Mouse (Mus musculus): ENCODE results near the gene Hist1h2af. TPM values are rescaled to one million over a fixed set of nuclear protein-coding genes. Genes with fewer than 3 reads are reported as not detected.

The Hist1h2af gene
- total and polyA plus RNA-seq, 3 experiments, result 530 to 1,681 (median 1,417) TPM

DNA sequence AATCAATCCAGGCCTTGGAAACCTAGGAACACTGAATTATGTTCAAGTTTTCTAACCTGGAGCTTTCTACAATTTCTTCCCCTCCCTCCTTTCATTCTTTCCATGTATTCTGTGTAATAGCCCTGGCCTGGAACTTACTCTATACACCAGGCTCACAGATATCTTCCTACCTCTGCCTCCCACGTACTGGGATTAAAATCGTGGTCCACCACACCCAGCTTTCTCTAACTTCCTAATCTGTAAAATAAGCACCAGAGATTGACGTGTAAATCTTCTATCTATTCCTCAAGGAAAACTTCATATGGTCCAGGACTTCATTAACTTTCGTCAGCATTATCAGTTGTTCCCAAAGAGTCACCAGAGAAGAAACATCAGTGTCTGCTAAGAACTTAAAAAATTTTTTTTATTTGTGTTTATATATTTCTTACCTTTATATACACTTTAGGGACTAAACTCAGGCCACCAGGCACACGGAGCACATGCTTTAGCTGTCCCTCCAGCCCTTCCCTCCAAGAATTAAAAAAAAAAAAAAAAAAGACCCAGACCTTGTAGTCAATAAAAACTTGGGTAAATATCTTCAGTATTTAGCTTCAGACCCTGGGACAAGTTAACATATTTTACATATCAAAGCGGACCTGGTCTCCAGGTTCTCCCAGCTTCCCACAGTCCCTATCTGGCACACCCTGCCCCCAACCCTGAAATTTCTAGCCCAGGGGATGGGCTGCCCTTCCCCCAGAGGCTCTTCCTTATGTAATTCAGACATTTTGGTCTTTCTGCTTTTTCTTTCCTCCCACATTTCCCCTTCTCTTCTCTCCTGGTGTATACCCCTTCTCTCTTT, 48.7 kb downstream of the Hist1h2af start:
- Histone ChIP-seq H3K9me3 (replicated peaks) (no peaks in the 10 kb centered on the region), H3K27me3 (ENCODE audit: insufficient read depth, low read length) (no peaks in the 10 kb centered on the region), H3K4me3 (ENCODE audit: low read depth, low read length) (peak overlapping the region; percentile 69; the same call in 1 of the 2 replicates), H3K4me1 (ENCODE audit: insufficient read depth, low read depth, low read length) (peaks cover 50% of the 10 kb centered on the region), H3K36me3 (replicated peaks) (no peaks in the 10 kb centered on the region)
- DNase-seq (ENCODE audit: low spot score), result no peak
- TF ChIP-seq TAL1 (conservative IDR thresholded peaks at IDR 0.05; ENCODE audit: low read depth, low read length) (no peak), GATA1 (IDR thresholded peaks at IDR 0.05; ENCODE audit: borderline replicate concordance, low read length) (no peak), POLR2AphosphoS5 (IDR thresholded peaks at IDR 0.05; ENCODE audit: insufficient replicate concordance, low read depth, low read length) (peak; percentile 36; the same call in 1 of the 2 replicates)
- ATAC-seq (ENCODE audit: extremely low read depth, insufficient number of reproducible peaks, low FRiP score, poor library complexity, severe bottlenecking), result peak; percentile 2; the same call in 1 of the 2 replicates

GRCm38 (mm10) chr13:23583387-23584068, 49.8 kb downstream of the Hist1h2af start:
- no peak for ATAC-seq (ENCODE audit: extremely low read depth, insufficient number of reproducible peaks, low FRiP score, poor library complexity, severe bottlenecking)
- no peak overlapping the region; the same call in 1 of the 2 replicates for H3K4me3 ChIP-seq (ENCODE audit: low read depth, low read length)
- no peak for TF ChIP-seq CTCF (IDR thresholded peaks at IDR 0.05; ENCODE audit: low read depth, low read length)
- TF ChIP-seq POLR2AphosphoS5 (IDR thresholded peaks at IDR 0.05; ENCODE audit: insufficient replicate concordance, low read depth, low read length), result peak; percentile 97; the same call in 1 of the 2 replicates
- no peak for DNase-seq (ENCODE audit: low spot score)
- H3K27me3 ChIP-seq (ENCODE audit: insufficient read depth, low read length), result no peaks in the 10 kb centered on the region
- peaks cover 51% of the 10 kb centered on the region for H3K4me1 ChIP-seq (ENCODE audit: insufficient read depth, low read depth, low read length)
- H3K36me3 ChIP-seq (replicated peaks), result no peaks in the 10 kb centered on the region
- H3K9me3 ChIP-seq (replicated peaks), result no peaks in the 10 kb centered on the region

Other genes with a start within 250 kb of the Hist1h2af start
Only the 20 nearest of the 34 such genes appear.
- gene Abt1, start 110.0 kb upstream of the Hist1h2af start, total RNA-seq (2014; fragmentation: Nextera tagmentation), result 3.7 and 4.0 TPM in 2 replicates
- 9.5 and 11.4 TPM in 2 replicates for gene Abt1, start 110.0 kb upstream of the Hist1h2af start, total RNA-seq (2017)
- gene Abt1, start 110.0 kb upstream of the Hist1h2af start, polyA plus RNA-seq (2012), result 6.5 and 6.9 TPM in 2 replicates
- gene Btn1a1, start 68.0 kb upstream of the Hist1h2af start, total RNA-seq (2014; fragmentation: Nextera tagmentation), result 18.3 and 31.6 TPM in 2 replicates
- 0.82 and 1.5 TPM in 2 replicates for gene Btn1a1, start 68.0 kb upstream of the Hist1h2af start, total RNA-seq (2017)
- gene Btn1a1, start 68.0 kb upstream of the Hist1h2af start, polyA plus RNA-seq (2012), result 0.75 and 0.80 TPM in 2 replicates
- gene Btn2a2, start 45.0 kb upstream of the Hist1h2af start, total RNA-seq (2014; fragmentation: Nextera tagmentation), result not detected in 2 replicates
- 0.06 and 0.22 TPM in 2 replicates for gene Btn2a2, start 45.0 kb upstream of the Hist1h2af start, total RNA-seq (2017)
- not detected in 2 replicates for gene Btn2a2, start 45.0 kb upstream of the Hist1h2af start, polyA plus RNA-seq (2012)
- gene Hist1h4h, start 2.9 kb upstream of the Hist1h2af start, total RNA-seq (2014; fragmentation: Nextera tagmentation), result 309 and 344 TPM in 2 replicates
- 843 and 1,115 TPM in 2 replicates for gene Hist1h4h, start 2.9 kb upstream of the Hist1h2af start, total RNA-seq (2017)
- 11.0 and 66.6 TPM in 2 replicates for gene Hist1h4h, start 2.9 kb upstream of the Hist1h2af start, polyA plus RNA-seq (2012)
- 647 and 719 TPM in 2 replicates for gene Hist1h3g, start 1.5 kb downstream of the Hist1h2af start, total RNA-seq (2014; fragmentation: Nextera tagmentation)
- gene Hist1h3g, start 1.5 kb downstream of the Hist1h2af start, total RNA-seq (2017), result 217 and 302 TPM in 2 replicates
- 12.1 and 32.9 TPM in 2 replicates for gene Hist1h3g, start 1.5 kb downstream of the Hist1h2af start, polyA plus RNA-seq (2012)
- gene Hist1h2bh, start 9.5 kb downstream of the Hist1h2af start, total RNA-seq (2014; fragmentation: Nextera tagmentation), result 32.7 and 41.6 TPM in 2 replicates
- 77.6 and 126 TPM in 2 replicates for gene Hist1h2bh, start 9.5 kb downstream of the Hist1h2af start, total RNA-seq (2017)
- gene Hist1h2bh, start 9.5 kb downstream of the Hist1h2af start, polyA plus RNA-seq (2012), result 0.91 and 4.9 TPM in 2 replicates
- 125 and 143 TPM in 2 replicates for gene Hist1h3f, start 10.1 kb downstream of the Hist1h2af start, total RNA-seq (2014; fragmentation: Nextera tagmentation)
- 96.8 and 187 TPM in 2 replicates for gene Hist1h3f, start 10.1 kb downstream of the Hist1h2af start, total RNA-seq (2017)
- 1.8 and 12.3 TPM in 2 replicates for gene Hist1h3f, start 10.1 kb downstream of the Hist1h2af start, polyA plus RNA-seq (2012)
- 443 and 478 TPM in 2 replicates for gene Hist1h4f, start 17.7 kb downstream of the Hist1h2af start, total RNA-seq (2014; fragmentation: Nextera tagmentation)
- gene Hist1h4f, start 17.7 kb downstream of the Hist1h2af start, total RNA-seq (2017), result 2,744 and 3,177 TPM in 2 replicates
- 8.0 and 49.6 TPM in 2 replicates for gene Hist1h4f, start 17.7 kb downstream of the Hist1h2af start, polyA plus RNA-seq (2012)
- gene Hist1h1d, start 19.4 kb downstream of the Hist1h2af start, total RNA-seq (2014; fragmentation: Nextera tagmentation), result 71.9 and 74.3 TPM in 2 replicates
- gene Hist1h1d, start 19.4 kb downstream of the Hist1h2af start, total RNA-seq (2017), result 127 and 128 TPM in 2 replicates
- 0.43 and 2.1 TPM in 2 replicates for gene Hist1h1d, start 19.4 kb downstream of the Hist1h2af start, polyA plus RNA-seq (2012)
- gene Hist1h3e, start 28.5 kb downstream of the Hist1h2af start, total RNA-seq (2014; fragmentation: Nextera tagmentation), result 466 and 595 TPM in 2 replicates
- 426 and 591 TPM in 2 replicates for gene Hist1h3e, start 28.5 kb downstream of the Hist1h2af start, total RNA-seq (2017)
- gene Hist1h3e, start 28.5 kb downstream of the Hist1h2af start, polyA plus RNA-seq (2012), result 6.8 and 31.3 TPM in 2 replicates
- gene Hist1h2ae, start 37.3 kb downstream of the Hist1h2af start, total RNA-seq (2014; fragmentation: Nextera tagmentation), result 81.0 and 140 TPM in 2 replicates
- gene Hist1h2ae, start 37.3 kb downstream of the Hist1h2af start, total RNA-seq (2017), result 258 and 359 TPM in 2 replicates
- 31.2 and 48.5 TPM in 2 replicates for gene Hist1h2ae, start 37.3 kb downstream of the Hist1h2af start, polyA plus RNA-seq (2012)
- gene Hist1h2bg, start 37.5 kb downstream of the Hist1h2af start, total RNA-seq (2014; fragmentation: Nextera tagmentation), result 1,531 and 1,684 TPM in 2 replicates
- 1,342 and 1,812 TPM in 2 replicates for gene Hist1h2bg, start 37.5 kb downstream of the Hist1h2af start, total RNA-seq (2017)
- gene Hist1h2bg, start 37.5 kb downstream of the Hist1h2af start, polyA plus RNA-seq (2012), result 13.0 and 49.8 TPM in 2 replicates
- gene Hist1h2bf, start 40.3 kb downstream of the Hist1h2af start, total RNA-seq (2014; fragmentation: Nextera tagmentation), result 610 and 627 TPM in 2 replicates
- gene Hist1h2bf, start 40.3 kb downstream of the Hist1h2af start, total RNA-seq (2017), result 748 and 859 TPM in 2 replicates
- gene Hist1h2bf, start 40.3 kb downstream of the Hist1h2af start, polyA plus RNA-seq (2012), result 5.7 and 27.4 TPM in 2 replicates
- gene Hist1h2ad, start 40.5 kb downstream of the Hist1h2af start, total RNA-seq (2014; fragmentation: Nextera tagmentation), result 5.3 and 7.3 TPM in 2 replicates
- gene Hist1h2ad, start 40.5 kb downstream of the Hist1h2af start, total RNA-seq (2017), result 491 and 756 TPM in 2 replicates
- 2.3 and 7.4 TPM in 2 replicates for gene Hist1h2ad, start 40.5 kb downstream of the Hist1h2af start, polyA plus RNA-seq (2012)
- 524 and 556 TPM in 2 replicates for gene Hist1h3d, start 41.9 kb downstream of the Hist1h2af start, total RNA-seq (2014; fragmentation: Nextera tagmentation)
- gene Hist1h3d, start 41.9 kb downstream of the Hist1h2af start, total RNA-seq (2017), result 92.0 and 101 TPM in 2 replicates
- gene Hist1h3d, start 41.9 kb downstream of the Hist1h2af start, polyA plus RNA-seq (2012), result 3.7 and 9.6 TPM in 2 replicates
- gene Hist1h4d, start 47.7 kb downstream of the Hist1h2af start, total RNA-seq (2014; fragmentation: Nextera tagmentation), result 2,252 and 2,609 TPM in 2 replicates
- gene Hist1h4d, start 47.7 kb downstream of the Hist1h2af start, total RNA-seq (2017), result 1,080 and 1,131 TPM in 2 replicates
- gene Hist1h4d, start 47.7 kb downstream of the Hist1h2af start, polyA plus RNA-seq (2012), result 14.6 and 40.1 TPM in 2 replicates
- gene Hist1h2be, start 87.2 kb downstream of the Hist1h2af start, total RNA-seq (2014; fragmentation: Nextera tagmentation), result 27.7 and 30.2 TPM in 2 replicates
- gene Hist1h2be, start 87.2 kb downstream of the Hist1h2af start, total RNA-seq (2017), result 110 and 153 TPM in 2 replicates
- gene Hist1h2be, start 87.2 kb downstream of the Hist1h2af start, polyA plus RNA-seq (2012), result 0.56 and 3.5 TPM in 2 replicates
- gene Hist1h1e, start 88.7 kb downstream of the Hist1h2af start, total RNA-seq (2014; fragmentation: Nextera tagmentation), result 1,109 and 1,273 TPM in 2 replicates
- gene Hist1h1e, start 88.7 kb downstream of the Hist1h2af start, total RNA-seq (2017), result 215 and 254 TPM in 2 replicates
- 4.0 and 18.2 TPM in 2 replicates for gene Hist1h1e, start 88.7 kb downstream of the Hist1h2af start, polyA plus RNA-seq (2012)
- gene Hist1h2ac, start 150.0 kb downstream of the Hist1h2af start, total RNA-seq (2014; fragmentation: Nextera tagmentation), result 5.1 and 6.4 TPM in 2 replicates
- gene Hist1h2ac, start 150.0 kb downstream of the Hist1h2af start, total RNA-seq (2017), result 54.4 and 93.5 TPM in 2 replicates
- 1.1 and 3.8 TPM in 2 replicates for gene Hist1h2ac, start 150.0 kb downstream of the Hist1h2af start, polyA plus RNA-seq (2012)
- gene Hist1h2bc, start 150.3 kb downstream of the Hist1h2af start, total RNA-seq (2014; fragmentation: Nextera tagmentation), result 62.5 and 102 TPM in 2 replicates
- gene Hist1h2bc, start 150.3 kb downstream of the Hist1h2af start, total RNA-seq (2017), result 387 and 479 TPM in 2 replicates
- gene Hist1h2bc, start 150.3 kb downstream of the Hist1h2af start, polyA plus RNA-seq (2012), result 8.5 and 11.3 TPM in 2 replicates

All from G1E (cell line).